Mouse (Mus musculus) kidney, postnatal 4 days (tissue): ENCODE results near the gene Smpdl3b.

ENCODE experiments used
- DNase-seq, 2 experiments: peaks; one replicate each; pipeline ENCODE4 v3.0.0; 2021; ENCODE audit warnings: mixed read lengths in 2 of 2

The Smpdl3b gene

DNA sequence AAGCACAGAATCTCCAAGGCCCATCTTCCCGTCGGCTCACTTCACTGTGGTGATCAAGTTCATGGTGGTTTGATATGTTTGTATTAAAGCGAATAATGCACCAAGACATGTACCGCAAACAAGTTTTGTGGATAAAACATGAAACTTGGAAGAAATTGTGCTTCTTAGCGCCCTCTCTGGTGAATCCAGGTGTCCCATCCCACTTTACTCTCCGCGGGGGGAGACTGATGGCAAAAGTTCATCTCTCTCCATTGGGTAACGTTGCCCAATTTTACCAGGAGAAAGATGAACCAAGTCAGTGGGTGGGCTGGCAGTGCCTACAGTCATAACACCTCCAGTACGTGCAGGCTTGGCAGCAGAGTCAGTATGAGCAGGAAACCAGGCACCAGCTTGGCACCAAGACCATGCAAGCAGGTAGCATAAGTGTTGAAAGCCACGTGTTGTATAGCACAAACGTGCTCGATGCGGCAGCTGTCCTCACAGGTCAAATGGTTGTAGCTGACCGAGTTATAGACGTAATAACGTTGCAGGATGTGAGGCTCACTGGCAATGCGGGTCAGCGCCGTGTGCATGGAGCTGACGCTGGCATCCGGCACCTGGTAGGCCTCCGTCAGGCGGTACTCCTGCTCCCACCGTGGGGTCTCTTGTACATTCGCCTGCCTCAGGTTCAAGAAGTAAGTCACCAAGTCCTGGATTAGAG, 23.8 kb downstream of the Smpdl3b start:
- DNase-seq, result no peak

DNA sequence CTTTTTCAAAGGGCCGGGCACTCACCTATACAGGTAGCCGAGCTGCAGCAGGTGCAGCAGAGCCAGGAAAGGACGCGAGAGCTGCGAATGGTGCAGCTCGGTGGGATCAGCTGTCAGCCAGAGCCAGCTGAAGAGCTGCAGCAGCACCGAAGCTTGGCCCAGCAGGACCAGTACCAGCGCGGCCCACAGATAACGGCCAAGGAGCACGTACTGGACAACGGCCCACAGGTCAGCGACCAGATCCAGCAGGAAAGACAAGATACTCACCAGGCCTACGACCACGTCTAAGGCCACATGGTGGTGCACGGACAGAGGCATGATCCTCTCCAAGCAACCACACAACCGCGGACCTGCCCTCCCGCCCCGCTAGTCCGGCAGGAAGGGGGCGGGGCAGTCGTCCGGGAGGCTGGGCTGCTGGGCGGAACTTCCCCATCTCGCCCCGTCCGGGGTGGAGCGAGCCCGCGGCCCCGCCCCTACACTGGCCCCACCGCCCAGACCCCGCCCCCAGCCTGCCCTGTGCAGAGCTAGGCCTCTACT, 24.8 kb downstream of the Smpdl3b start, which contains the start of gene Xkr8:
Xkr8 (minus strand) TSS at position 399 of the 537 bp plus-strand sequence.
- peak; percentile 98 for DNase-seq

DNA sequence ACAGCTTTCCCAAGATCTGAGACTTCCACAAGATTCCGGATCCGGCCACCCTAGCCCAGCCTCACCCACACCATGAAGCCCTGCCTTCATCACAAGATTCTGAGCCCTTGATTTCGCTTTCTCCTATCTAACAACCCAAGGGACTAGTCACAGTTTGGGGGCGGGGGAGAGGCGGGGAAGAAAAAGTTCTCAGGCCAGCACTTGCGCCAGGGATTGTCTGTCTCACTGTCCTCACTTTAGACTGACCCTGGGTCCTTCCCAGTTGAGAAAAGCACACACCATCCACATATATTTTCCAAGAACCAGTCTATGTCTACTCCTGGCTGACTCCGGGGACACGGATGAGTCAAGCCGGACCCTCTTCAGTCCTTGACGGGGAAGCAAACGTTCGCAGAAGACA, 25.4 kb downstream of the Smpdl3b start:
- DNase-seq, result no peak

DNA sequence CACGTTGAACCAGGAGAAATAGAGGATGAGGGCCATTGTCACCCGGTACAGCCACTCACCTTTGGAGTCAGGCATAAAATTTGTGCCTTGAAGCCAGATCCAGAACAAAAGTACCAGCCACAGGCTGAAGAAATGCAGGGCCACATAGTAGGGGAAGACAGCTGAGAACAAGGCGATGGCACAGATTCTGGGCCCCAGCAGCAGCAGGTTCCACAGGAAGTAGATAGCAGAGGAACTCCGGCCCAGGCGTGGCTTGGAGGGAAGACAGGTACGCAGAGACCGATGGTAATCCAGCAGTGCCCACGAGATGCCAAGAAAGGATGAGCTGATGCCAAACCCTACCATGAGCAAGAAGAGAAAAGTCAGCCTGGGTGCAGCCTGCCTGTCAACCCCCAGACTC, 28.8 kb downstream of the Smpdl3b start:
- no peak for DNase-seq

DNA sequence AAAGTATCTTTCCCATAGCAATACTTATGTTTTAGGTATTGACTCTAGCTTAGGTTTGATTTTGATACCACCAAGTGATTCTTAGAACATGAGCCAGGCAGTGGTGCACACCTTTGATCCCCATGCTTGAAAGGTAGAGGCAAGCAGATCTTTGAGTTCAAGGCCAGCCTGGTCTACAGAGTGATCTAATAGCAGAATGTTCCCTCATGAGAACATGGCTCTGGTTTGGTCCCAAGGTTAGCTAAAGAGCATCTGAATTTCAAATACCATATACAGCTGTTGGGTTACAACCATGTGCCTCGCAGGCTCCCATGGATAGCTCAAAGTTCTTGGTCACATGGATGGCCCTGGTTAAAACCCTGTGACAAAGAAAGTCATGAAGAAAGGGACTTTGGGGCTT, 38.8 kb downstream of the Smpdl3b start:
- no peak for DNase-seq

DNA sequence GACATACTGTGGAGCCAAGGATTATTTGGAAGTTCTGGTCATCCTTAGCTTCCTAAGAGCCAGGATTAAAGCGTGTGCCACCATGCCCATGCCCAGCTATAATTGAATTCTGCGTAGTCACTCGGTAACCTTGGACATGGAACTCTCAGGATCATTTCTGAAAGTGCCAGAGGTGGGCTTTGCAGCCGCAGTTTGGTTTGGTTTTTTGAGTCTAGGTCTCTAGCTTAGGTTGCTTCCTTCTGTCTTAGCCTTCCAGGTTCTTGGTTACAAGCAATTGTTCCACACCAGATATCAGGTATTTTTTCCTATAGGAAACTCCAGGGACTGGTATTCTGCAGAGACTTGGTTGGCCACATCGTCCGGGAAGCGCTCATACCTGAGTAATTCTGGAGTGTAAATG, 43.9 kb downstream of the Smpdl3b start:
- DNase-seq, result no peak

DNA sequence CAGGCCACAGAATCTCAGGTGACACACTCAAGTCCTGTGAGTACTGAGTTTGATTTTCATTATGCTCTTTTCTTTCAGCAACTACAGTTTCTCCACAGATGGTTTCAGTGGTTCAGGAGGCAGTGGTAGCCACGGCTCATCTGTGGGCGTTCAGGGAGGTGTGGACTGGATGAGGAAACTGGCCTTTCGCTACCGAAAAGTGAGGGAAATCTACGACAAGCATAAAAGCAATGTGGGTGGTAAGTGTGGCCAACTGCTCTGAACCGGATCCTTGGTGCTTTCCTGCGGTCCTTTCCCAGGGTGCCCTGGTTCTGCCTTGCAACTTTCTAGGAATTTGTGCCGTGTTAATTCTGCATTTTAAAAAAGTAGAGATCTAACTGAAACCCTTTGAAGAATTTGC, 50.2 kb downstream of the Smpdl3b start:
- no peak for DNase-seq

DNA sequence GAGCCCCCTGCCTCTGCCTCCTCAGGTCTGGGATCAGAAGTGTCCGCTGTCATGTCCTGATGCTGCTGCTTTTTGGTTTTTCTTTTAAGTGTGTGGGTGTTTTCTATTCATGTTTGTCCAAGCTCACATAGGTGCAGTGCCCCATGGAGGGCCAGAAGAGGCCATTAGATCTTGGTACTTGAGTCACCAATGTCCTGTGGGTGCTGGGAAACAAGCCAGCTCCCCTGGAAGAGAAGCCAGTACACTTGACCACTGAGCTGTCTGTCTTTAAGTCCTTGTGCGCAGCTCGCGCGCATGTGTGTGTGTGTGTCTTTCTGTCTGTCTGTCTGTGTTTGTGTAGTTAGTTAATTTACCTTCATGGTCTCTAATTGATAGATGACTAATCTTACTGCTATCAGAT, 55.0 kb downstream of the Smpdl3b start:
- no peak for DNase-seq

DNA sequence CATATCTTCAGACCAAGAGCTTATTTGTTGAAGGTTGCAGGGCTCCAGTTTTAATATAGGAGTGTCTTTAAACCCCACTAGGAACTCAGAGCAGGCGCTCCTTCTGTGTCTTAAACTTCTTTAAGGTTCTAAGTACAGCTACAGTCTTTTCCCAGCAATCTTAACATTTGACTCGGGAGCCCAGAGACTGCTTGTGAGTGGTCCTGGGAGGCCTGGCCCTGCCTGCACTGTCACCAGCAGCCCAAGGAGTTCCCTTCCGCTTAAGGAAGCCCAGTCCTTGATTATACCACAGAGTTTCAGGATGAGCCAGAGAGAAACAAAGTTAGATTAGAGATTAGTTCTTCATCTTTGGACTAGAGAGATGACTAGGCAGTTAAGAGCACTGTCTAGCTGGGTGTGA, 63.7 kb downstream of the Smpdl3b start:
- DNase-seq, result no peak

DNA sequence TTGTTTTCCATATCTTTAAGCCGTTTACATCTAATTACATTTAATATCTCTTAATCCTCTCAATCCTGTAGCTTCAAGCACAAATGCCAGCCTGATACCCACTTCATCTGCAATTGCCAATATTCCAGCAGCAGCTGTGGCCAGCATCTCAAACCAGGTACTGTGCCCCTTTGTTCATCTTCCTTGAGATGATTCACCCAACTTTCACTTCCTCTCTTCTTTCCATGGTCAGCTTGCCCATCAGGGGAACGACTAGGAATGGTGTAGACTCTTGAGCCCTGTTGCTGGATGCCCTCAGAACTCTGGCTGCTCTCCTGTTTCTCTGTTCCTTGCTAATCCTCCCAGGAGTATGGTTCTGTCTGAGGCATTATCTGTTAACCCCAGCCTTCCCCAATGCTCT, 67.4 kb downstream of the Smpdl3b start:
- no peak for DNase-seq
